Mouse (Mus musculus) heart, postnatal 4 days (tissue): ENCODE measurements around the gene Vmn2r54. TPM values are rescaled to one million over a fixed set of nuclear protein-coding genes. Genes with fewer than 3 reads are reported as not detected.
"Not testable (repeated sequence)": the region's sequence is repeated elsewhere in the genome, so short reads cannot be mapped to it uniquely, and the experiment has no call there.

Source experiments
- DNase-seq: peaks from one replicate; pipeline ENCODE4 v3.0.0; 2021
- total RNA-seq, 2 experiments: library from RNA; stranded (reverse); gene quantifications; 2 replicates each; pipeline ENCODE4 v1.2.3; 2021

Gene Vmn2r54
- not detected for total RNA-seq

GRCm38 (mm10) chr7:12640219-12640618 is at the start of gene Vmn2r54:
Gene Vmn2r54, minus strand, starts transcription at chr7:12640319.
- not testable (repeated sequence) for DNase-seq

- DNase-seq, result not testable (repeated sequence)
These were observed 44.8 kb upstream of the Vmn2r54 start, which contains the start of gene Vmn2r55 for GRCm38 (mm10) chr7:12684903-12685302. Gene Vmn2r55, minus strand, starts transcription at chr7:12685003.

- no peak for DNase-seq
These were observed 31.4 kb downstream of the Vmn2r54 start, which contains the start of gene Vmn2r53 for GRCm38 (mm10) chr7:12608688-12609087. Gene Vmn2r53, minus strand, starts transcription at chr7:12608788.

Other genes with a start within 250 kb of the Vmn2r54 start
- 1 to 10 TPM; 2.6 to 2.7 TPM for gene Zfp551, start 217.6 kb downstream of the Vmn2r54 start, total RNA-seq
- 10 to 100 TPM; 13.7 to 16.0 TPM for gene Zfp606, start 162.0 kb downstream of the Vmn2r54 start, total RNA-seq
- gene 2900092C05Rik, start 127.8 kb downstream of the Vmn2r54 start, total RNA-seq, result not detected
- under 1 TPM; under 0.01 to 0.05 TPM for gene Vmn2r53, start 31.5 kb downstream of the Vmn2r54 start, total RNA-seq
- not detected for gene Vmn2r55, start 44.7 kb upstream of the Vmn2r54 start, total RNA-seq
- under 1 TPM in 1 of 2 experiments, not detected in 1; 0.02 TPM for gene Vmn2r56, start 94.7 kb upstream of the Vmn2r54 start, total RNA-seq
- gene Zscan18, start 163.3 kb upstream of the Vmn2r54 start, total RNA-seq, result 1 to 10 TPM; 4.0 to 4.6 TPM
- 10 to 100 TPM in 1 of 2 experiments, 1 to 10 TPM in 1; 9.2 to 10.3 TPM for gene Zfp329, start 178.5 kb upstream of the Vmn2r54 start, total RNA-seq
- 10 to 100 TPM; 21.5 to 22.4 TPM for gene Zfp110, start 194.4 kb upstream of the Vmn2r54 start, total RNA-seq
- 1 to 10 TPM; 3.3 to 4.3 TPM for gene Zfp128, start 240.9 kb upstream of the Vmn2r54 start, total RNA-seq